Mouse (Mus musculus) kidney, adult 2 months (tissue): Measurements from ENCODE around the gene Ube2g1.

Experiments
- CTCF ChIP-seq: fragments of 200-500 bp; conservative IDR thresholded peaks from 2 replicates; pipeline ENCODE4 v1.5.1; 2011; ENCODE audit warnings: low read depth, mild to moderate bottlenecking, control low read depth, low read length, moderate library complexity, mixed read lengths; ENCODE audit not compliant: insufficient read depth, insufficient read length
- POLR2A ChIP-seq: fragments of 200-500 bp; IDR thresholded peaks from one replicate; pipeline ENCODE4 v1.6.1; 2011; ENCODE audit warnings: low read depth, low read length, control low read depth

- TF ChIP-seq POLR2A (no peak), CTCF (no peak)
Observed at GRCm38 (mm10) chr11:72734840-72735518, 127.9 kb downstream of the Ube2g1 start.
